Mouse (Mus musculus) Patski (cell line): ENCODE measurements around the gene Ptprb. TPM values are rescaled to one million over a fixed set of nuclear protein-coding genes. Genes with fewer than 3 reads are reported as not detected.

ENCODE experiments used
- ATAC-seq: fragments of 100-300 bp; one replicate; pipeline ENCODE4 v1.8.0; 2021
- CTCF ChIA-PET: fragments of 350-600 bp; sonication (Branson Sonifier 250); formaldehyde crosslinking; loops from one replicate; lab custom pipeline; 2022; ENCODE audit warnings: inconsistent platforms; lab: Charles Lee
- POLR2A ChIA-PET: fragments of 350-600 bp; sonication (Branson Sonifier 250); formaldehyde crosslinking; loops from one replicate; lab custom pipeline; 2022; ENCODE audit warnings: antibody characterized with exemption, inconsistent platforms; lab: Charles Lee
- DNase-seq: peaks from one replicate; pipeline ENCODE4 v3.0.0-alpha.2; 2011; ENCODE audit warnings: low read depth, low spot score
- H3K27me3 ChIP-seq: fragments of 371-371 bp; one replicate; pipeline ENCODE4 v1.5.1; 2021
- CTCF ChIP-seq: fragments of 100-300 bp; IDR thresholded peaks from one replicate; pipeline ENCODE4 v1.5.1; 2021
- in situ Hi-C: fragments of 300-500 bp; cut with MboI; formaldehyde crosslinking; loops from 3 replicates; pipeline ENCODE4 v1.11.1; 2018; ENCODE audit warnings: low pct_unique_long_range_greater_than_20kb, mixed read lengths
- polyA plus RNA-seq: library from polyadenylated mRNA; unstranded; gene quantifications from one replicate; pipeline ENCODE4 v1.2.3, GENCODE M21; 2021

The Ptprb gene
- polyA plus RNA-seq, 1 experiment from 2014 or later = 0.51 TPM

GRCm38 (mm10) chr10:116362181-116362580, 86.9 kb downstream of the Ptprb start:
- ATAC-seq (no peak), DNase-seq (no peak)
- peaks cover 5% of the 10 kb centered on the region for H3K27me3 ChIP-seq
- no peak for TF ChIP-seq CTCF
- ChIA-PET POLR2A (no interaction called here), CTCF (no interaction called here)
- in situ Hi-C loops = no loop called here

- ATAC-seq (no peak), DNase-seq (no peak)
- ChIA-PET CTCF (no interaction called here), POLR2A (no interaction called here)
- in situ Hi-C loops = no loop called here
- no peak for TF ChIP-seq CTCF
- H3K27me3 ChIP-seq = peaks cover 5% of the 10 kb centered on the region
Observed at GRCm38 (mm10) chr10:116362645-116363044, 87.3 kb downstream of the Ptprb start.

DNA sequence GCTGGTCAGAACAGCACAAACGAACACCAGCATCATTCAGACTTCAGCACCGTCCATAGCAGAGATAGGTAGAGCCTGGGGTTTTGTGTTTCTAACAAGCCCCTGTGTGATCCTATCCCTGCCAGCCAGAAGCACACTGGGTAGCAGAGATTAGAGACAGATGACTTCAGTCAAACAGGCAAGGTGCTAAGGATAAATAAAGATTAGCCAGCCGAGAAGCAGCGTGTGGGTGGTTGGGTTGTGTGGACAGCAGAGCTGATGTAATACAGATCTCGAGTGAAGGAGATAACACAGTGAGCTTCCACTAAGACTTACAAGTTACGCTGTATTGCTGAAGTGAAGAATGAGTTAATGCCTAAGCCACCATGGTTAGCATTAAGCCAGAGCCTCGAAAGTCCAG, 89.4 kb downstream of the Ptprb start:
- in situ Hi-C loops = no loop called here
- H3K27me3 ChIP-seq = peaks cover 5% of the 10 kb centered on the region
- POLR2A ChIA-PET = no interaction called here
- ATAC-seq (no peak), DNase-seq (no peak)
- no peak for TF ChIP-seq CTCF
- CTCF ChIA-PET = no interaction called here

DNA sequence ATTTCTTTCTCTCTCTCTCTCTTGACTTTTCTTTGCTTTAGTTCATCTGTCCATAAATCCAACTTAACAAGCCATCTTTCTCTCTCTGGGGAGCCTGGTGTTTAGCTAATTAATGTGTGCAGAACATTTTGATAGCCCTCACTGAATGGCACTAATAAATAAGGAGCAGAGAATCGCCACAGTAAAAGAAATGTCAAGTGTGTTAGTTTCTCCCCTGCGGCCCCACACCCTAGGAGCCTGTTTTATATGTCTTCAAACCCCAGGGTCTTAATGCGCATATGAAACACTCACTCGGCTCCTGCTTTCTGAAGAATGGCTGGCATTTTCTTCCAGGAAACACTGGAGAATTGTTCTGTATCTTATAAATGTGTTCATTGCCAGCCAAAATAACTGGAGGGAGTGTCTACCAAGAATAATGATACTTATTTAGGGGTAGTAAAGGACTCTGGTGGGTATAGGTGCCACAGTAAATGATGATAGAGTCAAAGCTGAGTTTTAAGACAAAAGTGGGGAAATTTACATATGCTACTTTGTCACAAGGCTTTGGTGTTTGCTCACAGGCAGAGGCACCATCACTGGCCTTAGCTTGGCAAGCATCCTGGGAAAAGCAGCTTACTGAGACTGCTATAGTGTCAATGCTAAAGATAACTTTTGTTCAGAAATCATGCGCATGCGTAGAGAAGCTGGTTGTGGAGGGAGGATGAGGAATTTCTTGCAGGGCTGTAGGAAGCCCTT, 95.8 kb downstream of the Ptprb start:
- no peaks in the 10 kb centered on the region for H3K27me3 ChIP-seq
- ChIA-PET POLR2A (no interaction called here), CTCF (interaction anchor here (1.1 kb wide), 1 partner anchor 41 kb away, joined by 3 read pairs; no protein-coding TSS in a partner anchor)
- ATAC-seq (no peak), DNase-seq (no peak)
- TF ChIP-seq CTCF = no peak
- in situ Hi-C loops = no loop called here

DNA sequence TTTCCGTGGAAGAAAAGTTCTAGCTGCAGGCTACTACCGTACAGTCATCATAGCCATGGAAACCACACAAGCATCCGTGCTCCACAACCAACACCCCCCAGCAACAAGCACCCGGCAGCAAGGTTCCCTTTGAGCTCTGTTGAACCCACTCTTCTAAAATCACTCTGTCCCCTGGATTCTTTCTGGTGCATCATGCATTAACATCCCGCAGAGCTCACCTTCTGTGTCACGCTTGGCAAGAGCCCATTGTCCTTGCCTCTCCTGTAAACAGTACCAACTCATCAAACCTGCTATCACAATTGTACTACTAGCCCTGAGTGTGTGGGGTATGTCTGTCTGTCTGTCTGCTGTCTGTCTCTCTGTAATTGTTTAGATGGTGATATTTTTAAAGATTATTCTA, 98.8 kb downstream of the Ptprb start:
- TF ChIP-seq CTCF = no peak

DNA sequence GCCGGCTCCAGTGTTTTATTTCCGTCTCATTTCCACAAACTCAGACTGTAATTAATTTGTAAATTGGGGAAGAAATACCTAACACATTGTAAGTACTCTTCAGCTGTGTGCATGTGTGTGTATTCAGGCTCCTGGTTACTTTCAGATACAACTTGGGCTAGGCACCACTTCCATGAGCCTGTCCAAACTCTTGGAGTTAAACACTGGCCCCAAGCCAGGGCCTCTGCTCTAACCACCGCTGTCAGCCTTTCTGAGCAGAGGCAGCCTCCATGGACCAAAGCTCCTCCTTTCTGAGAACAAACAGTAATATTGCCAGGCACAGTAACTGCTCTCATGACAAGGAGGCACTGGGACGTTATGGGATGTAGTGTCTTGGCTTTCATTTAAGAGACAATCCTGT, 101.5 kb downstream of the Ptprb start:
- ATAC-seq = no peak
- no peaks in the 10 kb centered on the region for H3K27me3 ChIP-seq
- ChIA-PET CTCF (interaction anchor here (1.1 kb wide), 1 partner anchor 47 kb away, joined by 3 read pairs; no protein-coding TSS in a partner anchor), POLR2A (no interaction called here)
- no peak for DNase-seq
- in situ Hi-C loops = no loop called here
- no peak for TF ChIP-seq CTCF

More for the DNA sequence above, 98.8 kb downstream of the Ptprb start:
- no peaks in the 10 kb centered on the region for H3K27me3 ChIP-seq
- ATAC-seq = no peak
- CTCF ChIA-PET = no interaction called here
- POLR2A ChIA-PET = no interaction called here
- DNase-seq = no peak
- in situ Hi-C loops = no loop called here

GRCm38 (mm10) chr10:116382826-116383685, 107.7 kb downstream of the Ptprb start:
- CTCF ChIA-PET = interaction anchor here (0.9 to 1.4 kb wide), 3 partner anchors 90 to 464 kb away, joined by 3 read pairs; partner anchors contain the start of gene Kcnmb4
- no peaks in the 10 kb centered on the region for H3K27me3 ChIP-seq
- DNase-seq (no peak), ATAC-seq (no peak)
- POLR2A ChIA-PET = no interaction called here
- in situ Hi-C loops = no loop called here
- TF ChIP-seq CTCF = no peak

DNA sequence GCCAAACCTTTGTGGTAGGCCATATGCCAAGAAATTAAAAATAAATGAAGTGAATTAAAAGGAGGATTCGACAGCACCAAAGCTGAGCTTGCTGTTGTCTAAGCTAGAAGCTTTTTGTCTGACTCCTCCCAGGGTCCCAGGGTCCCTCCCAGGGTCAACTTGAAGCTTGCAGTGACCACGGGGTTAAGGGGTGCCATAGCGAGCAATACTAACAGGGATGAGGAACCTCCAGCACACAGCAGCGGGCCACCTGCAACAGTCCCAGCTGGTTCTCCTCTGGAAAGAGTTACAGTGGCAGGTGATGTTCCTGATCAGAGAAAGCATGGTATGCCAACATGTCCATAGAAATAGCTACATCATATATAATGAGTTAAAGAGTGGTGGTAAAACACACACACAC, 109.1 kb downstream of the Ptprb start:
- TF ChIP-seq CTCF = no peak
- in situ Hi-C loops = no loop called here
- ATAC-seq = no peak
- no peaks in the 10 kb centered on the region for H3K27me3 ChIP-seq
- ChIA-PET POLR2A (no interaction called here), CTCF (interaction anchor here (0.6 to 1.2 kb wide), 5 partner anchors 8 to 921 kb away, joined by 3 read pairs; partner anchors contain the start of gene Kcnmb4)
- DNase-seq = no peak

GRCm38 (mm10) chr10:116386391-116386885, 111.1 kb downstream of the Ptprb start:
- no peak for TF ChIP-seq CTCF
- no peaks in the 10 kb centered on the region for H3K27me3 ChIP-seq
- no peak for ATAC-seq
- in situ Hi-C loops = no loop called here
- ChIA-PET POLR2A (no interaction called here), CTCF (no interaction called here)
- DNase-seq = no peak

- TF ChIP-seq CTCF = no peak
- no peaks in the 10 kb centered on the region for H3K27me3 ChIP-seq
- ATAC-seq (no peak), DNase-seq (no peak)
- in situ Hi-C loops = no loop called here
- POLR2A ChIA-PET = no interaction called here
- CTCF ChIA-PET = no interaction called here
Observed at GRCm38 (mm10) chr10:116388840-116389239, 113.5 kb downstream of the Ptprb start.
